Mouse (Mus musculus) embryonic facial prominence, embryonic 14.5 days (tissue): Measurements from ENCODE around the gene Msi2. TPM values are rescaled to one million over a fixed set of nuclear protein-coding genes. Genes with fewer than 3 reads are reported as not detected.

Experiments used
- ATAC-seq: fragments of 200-750 bp; cut with Nextera tagmentation; 2 replicates; pipeline ENCODE4 v1.8.0; 2017; ENCODE audit warnings: low read depth, moderate number of reproducible peaks, moderate TSS enrichment
- DNase-seq: peaks from one replicate; pipeline ENCODE4 v3.0.0-alpha.2; 2015; ENCODE audit warnings: low spot score
- H3K27ac ChIP-seq: fragments of 300-500 bp; sonication (generic); replicated peaks from 2 replicates; pipeline ENCODE4 v1.5.1; 2014; ENCODE audit warnings: low read depth, mild to moderate bottlenecking, low read length, moderate library complexity
- H3K27me3 ChIP-seq: fragments of 300-500 bp; sonication (generic); replicated peaks from 2 replicates; pipeline ENCODE4 v1.6.1; 2014; ENCODE audit warnings: low read length; ENCODE audit not compliant: control insufficient read depth, insufficient read depth
- H3K36me3 ChIP-seq: fragments of 300-500 bp; sonication (generic); 2 replicates; pipeline ENCODE4 v1.6.1; 2014; ENCODE audit warnings: low read length, mixed read lengths; ENCODE audit not compliant: control insufficient read depth, insufficient read depth
- H3K4me1 ChIP-seq: fragments of 300-500 bp; sonication (generic); 2 replicates; pipeline ENCODE4 v1.6.1; 2014; ENCODE audit warnings: antibody characterized with exemption, low read length; ENCODE audit not compliant: control insufficient read depth, insufficient read depth
- H3K4me2 ChIP-seq: fragments of 300-500 bp; sonication (generic); 2 replicates; pipeline ENCODE4 v1.6.1; 2014; ENCODE audit warnings: low read depth, mild to moderate bottlenecking, low read length, moderate library complexity, mixed read lengths
- H3K4me3 ChIP-seq: fragments of 300-500 bp; sonication (generic); 2 replicates; pipeline ENCODE4 v1.5.1; 2014; ENCODE audit warnings: low read depth, mild to moderate bottlenecking, low read length
- H3K9ac ChIP-seq: fragments of 300-500 bp; sonication (generic); 2 replicates; pipeline ENCODE4 v1.6.1; 2014; ENCODE audit warnings: low read depth, mild to moderate bottlenecking, low read length, moderate library complexity, mixed read lengths
- H3K9me3 ChIP-seq: fragments of 300-500 bp; sonication (generic); 2 replicates; pipeline ENCODE4 v1.6.1; 2016; ENCODE audit warnings: low read length; ENCODE audit not compliant: control insufficient read depth
- WGBS: fragments of 180-500 bp; shearing (Covaris S2); extraction: QIAGEN DNeasy Blood & Tissue Kit; methylation state at CpG from one replicate; pipeline ENCODE4 v1.1.7; 2014; 5-methylcytosine and 5-hydroxymethylcytosine counted together
- polyA plus RNA-seq: library from polyadenylated mRNA; unstranded; fragments of >200 nt; fragmentation: Nextera tagmentation; extraction: Ambion mirVana; gene quantifications from 2 replicates; pipeline ENCODE4 v1.2.1, GENCODE M21; 2014

Gene Msi2
- polyA plus RNA-seq, 1 experiment from 2014 or later = 15.2 TPM

GRCm38 (mm10) chr11:88631932-88632230 is 86.4 kb downstream of the Msi2 start:
- DNase-seq = no peak
- Histone ChIP-seq H3K4me3 (no peak overlapping the region), H3K36me3 (peaks cover 4% of the 10 kb centered on the region; the same call in 1 of the 2 replicates), H3K4me1 (peaks cover 16% of the 10 kb centered on the region; the same call in 1 of the 2 replicates), H3K9ac (no peak overlapping the region), H3K4me2 (no peak overlapping the region), H3K9me3 (no peaks in the 10 kb centered on the region), H3K27ac (no peak overlapping the region), H3K27me3 (no peaks in the 10 kb centered on the region)
- no peak for ATAC-seq
- 94% methylated on average over 3 of the region's 3 CpGs for WGBS

DNA sequence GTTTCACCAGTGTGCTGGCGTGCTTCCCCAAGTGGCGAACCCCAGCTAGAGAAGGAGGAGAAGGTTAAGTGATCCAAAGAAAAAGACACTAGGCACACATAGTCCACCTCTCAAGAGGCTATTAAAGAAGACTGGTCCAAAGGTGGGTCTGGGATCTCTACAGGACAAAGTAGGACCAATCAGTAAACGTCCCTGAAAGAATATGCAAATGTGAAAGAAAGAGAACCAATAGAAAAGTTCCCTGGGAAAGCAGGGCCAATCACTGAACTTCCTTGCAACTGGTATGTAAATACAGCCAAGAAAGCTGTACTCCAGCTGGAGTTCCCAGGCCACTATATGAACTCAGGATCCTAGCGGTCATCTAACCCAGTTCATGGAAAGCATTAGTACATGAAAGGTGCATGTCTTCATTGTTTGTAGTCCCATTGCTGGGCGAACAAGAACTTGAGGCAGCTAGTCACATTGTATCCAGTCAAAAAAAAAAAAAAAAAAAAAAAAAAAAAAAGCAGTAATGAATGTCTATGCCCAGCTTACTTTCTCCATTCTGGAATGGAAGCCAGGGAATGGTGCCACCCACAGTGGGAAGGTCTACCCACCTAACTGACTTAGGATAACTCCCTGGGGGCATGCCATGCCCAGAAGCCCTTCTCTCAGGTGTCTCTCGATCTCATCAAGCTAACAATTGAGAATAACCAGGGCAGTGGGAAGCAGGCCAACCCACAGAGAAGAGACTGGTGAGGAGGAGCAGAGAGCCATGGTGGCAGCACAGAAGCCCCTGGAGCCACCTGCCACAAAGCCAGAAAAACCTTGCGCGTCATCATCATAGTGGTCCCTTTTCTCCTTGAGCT is 87.0 kb downstream of the Msi2 start:
- DNase-seq (no peak), ATAC-seq (no peak)
- 87% methylated on average over 8 of the region's 8 CpGs for WGBS
- Histone ChIP-seq H3K9me3 (no peaks in the 10 kb centered on the region), H3K27ac (no peak overlapping the region), H3K4me1 (peaks cover 19% of the 10 kb centered on the region; the same call in 1 of the 2 replicates), H3K4me2 (no peak overlapping the region), H3K4me3 (no peak overlapping the region), H3K36me3 (peaks cover 4% of the 10 kb centered on the region; the same call in 1 of the 2 replicates), H3K27me3 (no peaks in the 10 kb centered on the region), H3K9ac (no peak overlapping the region)

DNA sequence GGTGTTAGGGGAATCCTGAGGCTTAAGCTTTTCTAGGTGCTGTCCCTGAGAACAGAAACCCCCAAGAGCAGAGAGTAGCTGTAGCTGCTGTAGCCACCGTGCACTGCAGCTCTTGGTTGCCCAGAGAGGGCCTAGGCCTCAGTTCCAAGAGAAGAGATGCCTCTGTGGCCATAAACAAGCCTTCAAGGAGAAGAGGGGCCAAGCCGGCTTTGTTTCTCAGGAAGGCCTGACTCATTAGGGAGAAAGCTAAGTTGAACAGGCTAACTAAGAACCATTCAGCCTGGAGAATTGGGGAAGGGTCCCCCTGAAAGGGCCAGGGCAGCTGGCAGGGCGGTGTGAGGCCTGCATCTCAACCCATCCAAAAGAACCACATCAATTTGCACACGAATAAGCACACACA is 88.7 kb downstream of the Msi2 start:
- no peak overlapping the region for H3K9ac ChIP-seq
- no peak overlapping the region for H3K27ac ChIP-seq

DNA sequence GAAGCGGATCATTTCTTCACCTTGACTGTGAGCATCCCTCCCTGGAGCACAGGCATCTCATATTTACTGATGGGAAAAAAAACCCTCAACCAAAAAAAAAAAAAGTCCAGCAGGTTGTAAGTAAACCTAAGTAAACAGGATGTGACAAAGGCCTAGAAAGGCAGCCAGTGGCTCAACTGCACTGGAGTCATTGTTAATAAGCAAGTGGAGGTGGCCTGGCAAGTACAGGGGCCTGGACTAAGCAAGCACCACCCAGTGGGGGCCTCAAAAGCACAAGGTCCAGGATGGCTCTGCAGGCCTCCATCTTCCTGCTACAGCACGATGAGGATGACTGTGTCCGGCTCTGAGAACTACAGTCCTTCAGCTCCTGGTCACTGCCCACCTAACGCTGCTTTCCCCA is 89.1 kb downstream of the Msi2 start:
- H3K9ac ChIP-seq = no peak overlapping the region
- H3K9me3 ChIP-seq = no peaks in the 10 kb centered on the region
- WGBS = 70% methylated on average over 4 of the region's 4 CpGs
- H3K4me3 ChIP-seq = no peak overlapping the region
- H3K27me3 ChIP-seq = no peaks in the 10 kb centered on the region
- no peak for DNase-seq
- no peak overlapping the region for H3K4me2 ChIP-seq
- no peak for ATAC-seq
- no peak overlapping the region for H3K27ac ChIP-seq
- peaks cover 28% of the 10 kb centered on the region for H3K4me1 ChIP-seq
- H3K36me3 ChIP-seq = peaks cover 4% of the 10 kb centered on the region; the same call in 1 of the 2 replicates

More for the DNA sequence above, 88.7 kb downstream of the Msi2 start:
- Histone ChIP-seq H3K27me3 (no peaks in the 10 kb centered on the region), H3K4me3 (no peak overlapping the region), H3K9me3 (no peaks in the 10 kb centered on the region), H3K4me2 (no peak overlapping the region), H3K4me1 (peaks cover 27% of the 10 kb centered on the region), H3K36me3 (peaks cover 4% of the 10 kb centered on the region; the same call in 1 of the 2 replicates)
- DNase-seq (peak; percentile 54), ATAC-seq (no peak)
- whole genome bisulfite sequencing = 63% methylated on average over 4 of the region's 4 CpGs

DNA sequence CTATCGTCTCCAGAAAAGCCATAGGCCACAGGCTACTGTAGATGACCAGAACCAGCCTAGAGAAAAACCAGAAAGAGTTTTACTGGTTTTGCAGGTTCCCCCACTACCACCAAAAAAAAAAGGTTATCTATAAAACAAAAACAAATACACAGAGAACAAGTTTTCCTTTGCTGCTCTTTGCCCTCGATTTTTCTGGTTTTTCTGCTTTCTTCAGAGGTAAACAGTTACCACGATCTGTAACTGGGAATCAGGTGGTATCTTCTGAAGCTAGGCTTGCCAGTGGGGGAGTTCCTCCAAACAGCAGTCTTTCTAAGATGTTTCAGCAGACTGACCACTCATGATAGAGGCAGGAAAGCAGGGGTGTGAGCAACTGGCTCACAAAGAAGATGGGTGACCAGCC is 89.6 kb downstream of the Msi2 start:
- WGBS = 69% methylated on average over 3 of the region's 3 CpGs
- no peak overlapping the region for H3K9ac ChIP-seq
- peaks cover 4% of the 10 kb centered on the region; the same call in 1 of the 2 replicates for H3K36me3 ChIP-seq
- ATAC-seq (no peak), DNase-seq (no peak)
- H3K9me3 ChIP-seq = no peaks in the 10 kb centered on the region
- H3K27ac ChIP-seq = no peak overlapping the region
- H3K27me3 ChIP-seq = no peaks in the 10 kb centered on the region
- peaks cover 28% of the 10 kb centered on the region for H3K4me1 ChIP-seq
- no peak overlapping the region for H3K4me3 ChIP-seq
- H3K4me2 ChIP-seq = no peak overlapping the region

- Histone ChIP-seq H3K36me3 (peaks cover 4% of the 10 kb centered on the region; the same call in 1 of the 2 replicates), H3K9ac (no peak overlapping the region), H3K4me2 (no peak overlapping the region), H3K4me3 (no peak overlapping the region), H3K4me1 (peaks cover 32% of the 10 kb centered on the region), H3K27ac (no peak overlapping the region), H3K9me3 (no peaks in the 10 kb centered on the region), H3K27me3 (no peaks in the 10 kb centered on the region)
- DNase-seq = no peak
- no peak for ATAC-seq
- 48% methylated on average over 7 of the region's 7 CpGs for WGBS
Measured at GRCm38 (mm10) chr11:88627327-88627726, 91.0 kb downstream of the Msi2 start.

GRCm38 (mm10) chr11:88626576-88626975 is 91.7 kb downstream of the Msi2 start:
- WGBS = 58% methylated on average over 8 of the region's 8 CpGs
- no peak overlapping the region for H3K4me3 ChIP-seq
- H3K4me2 ChIP-seq = no peak overlapping the region
- H3K36me3 ChIP-seq = peaks cover 4% of the 10 kb centered on the region; the same call in 1 of the 2 replicates
- DNase-seq (no peak), ATAC-seq (no peak)
- no peaks in the 10 kb centered on the region for H3K9me3 ChIP-seq
- H3K4me1 ChIP-seq = peaks cover 32% of the 10 kb centered on the region
- H3K27me3 ChIP-seq = no peaks in the 10 kb centered on the region
- no peak overlapping the region for H3K9ac ChIP-seq
- no peak overlapping the region; the same call in 1 of the 2 replicates for H3K27ac ChIP-seq

- no peak for ATAC-seq
- Histone ChIP-seq H3K4me1 (peaks cover 32% of the 10 kb centered on the region), H3K36me3 (peaks cover 3% of the 10 kb centered on the region; the same call in 1 of the 2 replicates), H3K4me2 (no peak overlapping the region), H3K9me3 (no peaks in the 10 kb centered on the region), H3K4me3 (no peak overlapping the region), H3K27ac (no peak overlapping the region; the same call in 1 of the 2 replicates), H3K9ac (no peak overlapping the region), H3K27me3 (no peaks in the 10 kb centered on the region)
- DNase-seq = no peak
- WGBS = 66% methylated on average over 9 of the region's 9 CpGs
Measured at GRCm38 (mm10) chr11:88626061-88626460, 92.3 kb downstream of the Msi2 start.

- H3K27ac ChIP-seq = no peak overlapping the region
- no peaks in the 10 kb centered on the region for H3K36me3 ChIP-seq
- peaks cover 39% of the 10 kb centered on the region for H3K4me1 ChIP-seq
- H3K4me3 ChIP-seq = no peak overlapping the region
- ATAC-seq (no peak), DNase-seq (no peak)
- WGBS = 60% methylated on average over 14 of the region's 14 CpGs
- H3K4me2 ChIP-seq = no peak overlapping the region
- no peak overlapping the region for H3K9ac ChIP-seq
- no peaks in the 10 kb centered on the region for H3K9me3 ChIP-seq
- no peaks in the 10 kb centered on the region for H3K27me3 ChIP-seq
Measured at GRCm38 (mm10) chr11:88625063-88625462, 93.2 kb downstream of the Msi2 start.
